Mouse (Mus musculus): ENCODE results near the gene Nxnl1. TPM values are rescaled to one million over a fixed set of nuclear protein-coding genes. Genes with fewer than 3 reads are reported as not detected.

The Nxnl1 gene
- polyA plus RNA-seq, 1 experiment from 2014 or later: not detected

GRCm38 (mm10) chr8:71575020-71575419, 8.6 kb upstream of the Nxnl1 start:
- no peak for DNase-seq
- H3K36me3 ChIP-seq (ENCODE audit: control insufficient read depth, insufficient read depth, low read length): no peaks in the 10 kb centered on the region
- H3K4me2 ChIP-seq (ENCODE audit: low read length): no peak overlapping the region
- no peak overlapping the region for H3K27ac ChIP-seq (replicated peaks; ENCODE audit: low read depth, low read length)
- peaks cover 15% of the 10 kb centered on the region for H3K4me1 ChIP-seq (ENCODE audit: control insufficient read depth, insufficient read depth, low read length)
- no peak for ATAC-seq (ENCODE audit: low FRiP score, low TSS enrichment)
- no peaks in the 10 kb centered on the region for H3K27me3 ChIP-seq (ENCODE audit: control insufficient read depth, insufficient read depth, low read length)
- 66% methylated on average over 1 of the region's 1 CpGs for WGBS
- no peak overlapping the region for H3K4me3 ChIP-seq (replicated peaks; ENCODE audit: low read depth, low read length)
- H3K9me3 ChIP-seq (ENCODE audit: control insufficient read depth, low read length): no peaks in the 10 kb centered on the region
- no peak overlapping the region for H3K9ac ChIP-seq (replicated peaks; ENCODE audit: low read length)

DNA sequence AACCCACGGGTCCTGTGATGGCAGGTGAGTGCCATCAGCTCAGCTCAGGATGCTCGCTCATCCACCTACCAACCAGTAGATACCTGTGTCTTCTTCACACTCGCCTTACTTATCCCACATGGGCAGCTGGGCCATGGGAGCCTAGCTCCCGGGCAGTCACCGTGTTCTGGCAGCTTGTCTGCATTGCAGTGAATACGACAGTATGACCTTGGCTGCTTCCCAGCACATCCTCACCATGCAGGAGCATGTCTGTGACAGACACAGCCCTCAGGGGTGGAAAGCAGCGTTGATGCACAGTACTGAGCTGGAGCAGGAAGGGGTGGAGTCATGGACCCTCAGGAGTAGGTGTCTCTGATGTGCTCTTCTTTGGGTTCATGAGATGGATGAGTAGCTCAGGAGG, 8.0 kb upstream of the Nxnl1 start:
- DNase-seq: no peak
- Histone ChIP-seq H3K27ac (replicated peaks; ENCODE audit: low read depth, low read length) (no peak overlapping the region), H3K9me3 (ENCODE audit: control insufficient read depth, low read length) (no peaks in the 10 kb centered on the region), H3K9ac (replicated peaks; ENCODE audit: low read length) (no peak overlapping the region), H3K36me3 (ENCODE audit: control insufficient read depth, insufficient read depth, low read length) (no peaks in the 10 kb centered on the region), H3K4me3 (replicated peaks; ENCODE audit: low read depth, low read length) (no peak overlapping the region), H3K4me1 (ENCODE audit: control insufficient read depth, insufficient read depth, low read length) (peaks cover 15% of the 10 kb centered on the region), H3K4me2 (ENCODE audit: low read length) (no peak overlapping the region), H3K27me3 (ENCODE audit: control insufficient read depth, insufficient read depth, low read length) (no peaks in the 10 kb centered on the region)
- no peak for ATAC-seq (ENCODE audit: low FRiP score, low TSS enrichment)
- WGBS: 74% methylated on average over 7 of the region's 7 CpGs

DNA sequence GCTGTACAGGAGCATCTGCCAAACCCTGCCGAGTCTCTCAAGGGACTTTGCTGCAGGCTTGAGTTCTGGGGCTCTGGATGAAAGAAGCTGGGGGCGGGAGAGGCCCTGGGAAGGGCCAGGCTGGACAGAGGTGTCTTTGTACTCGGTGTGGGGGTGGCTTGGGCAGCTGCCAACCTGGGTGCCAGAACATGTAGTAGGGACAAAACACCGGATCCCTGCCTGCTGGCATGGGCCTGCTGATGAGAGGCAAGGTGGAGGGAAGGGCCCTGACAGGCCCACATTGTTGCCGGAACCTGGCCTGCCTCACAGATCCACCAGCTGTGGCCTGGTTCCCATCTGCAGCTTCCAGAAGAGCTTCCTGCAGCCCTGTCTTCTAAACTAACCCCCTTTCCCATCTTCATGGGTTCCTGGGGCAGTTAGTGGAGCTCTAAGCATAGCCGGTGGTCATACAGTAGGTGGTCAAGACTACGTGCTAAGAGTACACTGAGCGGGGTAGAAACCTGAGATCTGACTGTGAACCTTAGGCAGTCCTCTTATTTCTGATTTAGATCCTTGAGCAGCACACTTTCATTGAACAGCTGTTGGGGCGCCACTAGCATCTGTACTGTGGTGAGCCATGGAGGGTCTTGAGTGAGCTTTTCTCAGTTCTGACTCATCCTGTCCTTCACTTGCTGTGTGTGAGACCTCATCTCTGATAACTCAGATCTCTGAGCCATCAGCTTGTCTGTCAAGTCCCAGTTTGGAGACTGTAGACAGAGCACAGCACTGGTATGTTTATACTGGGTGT, 6.6 kb upstream of the Nxnl1 start:
- WGBS: 74% methylated on average over 9 of the region's 9 CpGs

GRCm38 (mm10) chr8:71572077-71572476, 5.7 kb upstream of the Nxnl1 start:
- Histone ChIP-seq H3K27me3 (ENCODE audit: control insufficient read depth, insufficient read depth, low read length) (no peaks in the 10 kb centered on the region), H3K4me2 (ENCODE audit: low read length) (peak overlapping the region; percentile 86), H3K4me3 (replicated peaks; ENCODE audit: low read depth, low read length) (no peak overlapping the region), H3K4me1 (ENCODE audit: control insufficient read depth, insufficient read depth, low read length) (peaks cover 15% of the 10 kb centered on the region), H3K27ac (replicated peaks; ENCODE audit: low read depth, low read length) (peak overlapping the region; percentile 67; the same call in 1 of the 2 replicates), H3K36me3 (ENCODE audit: control insufficient read depth, insufficient read depth, low read length) (no peaks in the 10 kb centered on the region), H3K9me3 (ENCODE audit: control insufficient read depth, low read length) (no peaks in the 10 kb centered on the region), H3K9ac (replicated peaks; ENCODE audit: low read length) (no peak overlapping the region)
- DNase-seq: no peak
- WGBS: 80% methylated on average over 2 of the region's 2 CpGs
- no peak for ATAC-seq (ENCODE audit: low FRiP score, low TSS enrichment)

More for the DNA sequence above, 6.6 kb upstream of the Nxnl1 start:
- Histone ChIP-seq H3K9ac (replicated peaks; ENCODE audit: low read length) (0 out of 2 replicates have a peak overlapping the region, but pooled peaks have one; percentile 9), H3K36me3 (ENCODE audit: control insufficient read depth, insufficient read depth, low read length) (no peaks in the 10 kb centered on the region), H3K4me1 (ENCODE audit: control insufficient read depth, insufficient read depth, low read length) (peaks cover 15% of the 10 kb centered on the region), H3K27me3 (ENCODE audit: control insufficient read depth, insufficient read depth, low read length) (no peaks in the 10 kb centered on the region), H3K4me3 (replicated peaks; ENCODE audit: low read depth, low read length) (no peak overlapping the region), H3K27ac (replicated peaks; ENCODE audit: low read depth, low read length) (peak overlapping the region; percentile 67), H3K4me2 (ENCODE audit: low read length) (peak overlapping the region; percentile 15; the same call in 1 of the 2 replicates), H3K9me3 (ENCODE audit: control insufficient read depth, low read length) (no peaks in the 10 kb centered on the region)
- no peak for ATAC-seq (ENCODE audit: low FRiP score, low TSS enrichment)
- peak; percentile 74 for DNase-seq

DNA sequence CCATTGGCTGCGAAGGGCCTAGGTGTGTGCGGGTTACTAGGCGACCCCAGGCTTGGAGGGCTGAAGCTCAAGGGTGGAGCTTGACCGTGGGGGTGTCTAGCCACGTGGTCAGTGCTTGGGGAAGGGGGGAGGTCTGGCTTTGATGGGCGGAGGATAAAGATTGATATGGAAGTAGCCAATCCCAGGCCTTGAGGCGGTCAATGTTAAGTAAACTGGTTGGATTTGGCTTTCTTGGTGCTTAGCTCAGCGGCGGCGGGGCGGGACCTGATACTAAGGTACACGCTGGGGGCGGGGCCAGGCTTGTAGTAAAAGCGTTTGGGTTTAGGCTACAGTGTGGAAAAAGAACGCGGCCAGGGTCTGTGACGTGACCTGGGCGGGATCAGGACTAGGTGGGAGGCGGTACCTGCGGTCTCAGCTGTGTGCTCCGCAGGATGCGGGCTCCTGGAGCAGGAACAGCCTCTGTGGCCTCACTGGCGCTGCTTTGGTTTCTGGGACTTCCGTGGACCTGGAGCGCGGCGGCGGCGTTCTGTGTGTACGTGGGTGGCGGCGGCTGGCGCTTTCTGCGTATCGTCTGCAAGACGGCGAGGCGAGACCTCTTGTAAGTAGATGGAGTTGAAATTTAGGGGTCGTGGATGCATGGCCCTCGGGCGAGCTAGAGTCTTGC, 4.0 kb upstream of the Nxnl1 start:
- under 1% methylated on average over 41 of the region's 41 CpGs for WGBS
- peak; percentile 89 for ATAC-seq (ENCODE audit: low FRiP score, low TSS enrichment)

GRCm38 (mm10) chr8:71569366-71570290, 3.2 kb upstream of the Nxnl1 start:
- H3K27me3 ChIP-seq (ENCODE audit: control insufficient read depth, insufficient read depth, low read length): no peaks in the 10 kb centered on the region
- H3K9ac ChIP-seq (replicated peaks; ENCODE audit: low read length): peak overlapping the region; percentile 72
- no peaks in the 10 kb centered on the region for H3K9me3 ChIP-seq (ENCODE audit: control insufficient read depth, low read length)
- peaks cover 15% of the 10 kb centered on the region for H3K4me1 ChIP-seq (ENCODE audit: control insufficient read depth, insufficient read depth, low read length)
- WGBS: under 1% methylated on average over 51 of the region's 51 CpGs
- DNase-seq (peak; percentile 93), ATAC-seq (ENCODE audit: low FRiP score, low TSS enrichment) (peak; percentile 84)
- H3K27ac ChIP-seq (replicated peaks; ENCODE audit: low read depth, low read length): peak overlapping the region; percentile 83
- H3K4me3 ChIP-seq (replicated peaks; ENCODE audit: low read depth, low read length): peak overlapping the region; percentile 52
- peak overlapping the region; percentile 86 for H3K4me2 ChIP-seq (ENCODE audit: low read length)
- H3K36me3 ChIP-seq (ENCODE audit: control insufficient read depth, insufficient read depth, low read length): no peaks in the 10 kb centered on the region

More for the DNA sequence above, 4.0 kb upstream of the Nxnl1 start:
- Histone ChIP-seq H3K4me3 (replicated peaks; ENCODE audit: low read depth, low read length) (peak overlapping the region; percentile 52), H3K27ac (replicated peaks; ENCODE audit: low read depth, low read length) (peak overlapping the region; percentile 83), H3K36me3 (ENCODE audit: control insufficient read depth, insufficient read depth, low read length) (no peaks in the 10 kb centered on the region), H3K4me2 (ENCODE audit: low read length) (peak overlapping the region; percentile 86), H3K27me3 (ENCODE audit: control insufficient read depth, insufficient read depth, low read length) (no peaks in the 10 kb centered on the region), H3K4me1 (ENCODE audit: control insufficient read depth, insufficient read depth, low read length) (peaks cover 15% of the 10 kb centered on the region), H3K9ac (replicated peaks; ENCODE audit: low read length) (peak overlapping the region; percentile 72), H3K9me3 (ENCODE audit: control insufficient read depth, low read length) (no peaks in the 10 kb centered on the region)
- DNase-seq: peak; percentile 96

GRCm38 (mm10) chr8:71568941-71569340, 2.5 kb upstream of the Nxnl1 start:
- WGBS: 17% methylated on average over 6 of the region's 6 CpGs
- no peak overlapping the region; the same call in 1 of the 2 replicates for H3K9ac ChIP-seq (replicated peaks; ENCODE audit: low read length)
- H3K27ac ChIP-seq (replicated peaks; ENCODE audit: low read depth, low read length): peak overlapping the region; percentile 83; the same call in 1 of the 2 replicates
- DNase-seq (no peak), ATAC-seq (ENCODE audit: low FRiP score, low TSS enrichment) (no peak)
- no peaks in the 10 kb centered on the region for H3K36me3 ChIP-seq (ENCODE audit: control insufficient read depth, insufficient read depth, low read length)
- no peaks in the 10 kb centered on the region for H3K9me3 ChIP-seq (ENCODE audit: control insufficient read depth, low read length)
- H3K4me3 ChIP-seq (replicated peaks; ENCODE audit: low read depth, low read length): peak overlapping the region; percentile 52
- peak overlapping the region; percentile 86 for H3K4me2 ChIP-seq (ENCODE audit: low read length)
- peaks cover 15% of the 10 kb centered on the region for H3K4me1 ChIP-seq (ENCODE audit: control insufficient read depth, insufficient read depth, low read length)
- H3K27me3 ChIP-seq (ENCODE audit: control insufficient read depth, insufficient read depth, low read length): no peaks in the 10 kb centered on the region

DNA sequence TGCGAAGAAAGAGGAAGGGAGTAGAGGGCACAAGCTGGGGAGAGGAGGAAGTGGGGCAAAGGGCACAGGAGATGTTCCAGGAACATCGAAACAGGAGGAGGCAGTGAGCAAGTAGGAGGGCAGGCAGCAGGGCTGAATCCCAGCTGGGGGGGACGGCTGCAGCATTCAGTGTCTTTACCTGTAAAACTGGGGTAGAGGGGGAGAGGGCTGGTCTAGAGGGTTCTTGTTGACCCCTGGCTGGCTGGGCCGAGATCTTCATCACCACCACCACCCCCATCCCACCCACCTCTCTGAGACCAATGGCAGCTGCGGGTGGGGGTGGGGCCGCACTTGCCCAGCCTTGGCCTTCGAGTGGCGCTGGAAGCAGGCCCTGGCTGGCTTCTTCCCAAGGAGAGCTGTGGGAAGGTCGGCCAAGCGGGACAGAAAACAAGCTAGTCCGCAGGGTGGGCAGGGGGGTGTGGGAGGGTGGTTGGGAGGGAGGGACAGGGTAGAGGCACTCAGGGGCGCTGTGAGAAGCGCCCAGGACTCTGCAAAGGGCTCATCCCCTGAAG, 2.1 kb upstream of the Nxnl1 start, which contains the start of gene Slc27a1:
Gene Slc27a1, plus strand, starts transcription at position 496 of the 551 bp plus-strand sequence.
- Histone ChIP-seq H3K27ac (replicated peaks; ENCODE audit: low read depth, low read length) (peak within 1 kb of the TSS; percentile 83), H3K4me2 (ENCODE audit: low read length) (peak within 1 kb of the TSS; percentile 86), H3K4me3 (replicated peaks; ENCODE audit: low read depth, low read length) (peak within 1 kb of the TSS; percentile 52), H3K4me1 (ENCODE audit: control insufficient read depth, insufficient read depth, low read length) (peaks cover 15% of the 10 kb centered on the region), H3K9me3 (ENCODE audit: control insufficient read depth, low read length) (no peaks in the 10 kb centered on the region), H3K27me3 (ENCODE audit: control insufficient read depth, insufficient read depth, low read length) (0 out of 2 replicates have a peak, but pooled peaks cover 3% of the 10 kb centered on the region), H3K36me3 (ENCODE audit: control insufficient read depth, insufficient read depth, low read length) (no peaks in the 10 kb centered on the region), H3K9ac (replicated peaks; ENCODE audit: low read length) (peak within 1 kb of the TSS; percentile 72)
- WGBS: 11% methylated on average over 13 of the region's 13 CpGs
- no peak for ATAC-seq (ENCODE audit: low FRiP score, low TSS enrichment)
- peak; percentile 65 for DNase-seq
